Mouse (Mus musculus): ENCODE data around the gene Nlrx1. TPM values are rescaled to one million over a fixed set of nuclear protein-coding genes. Genes with fewer than 3 reads are reported as not detected.

Gene Nlrx1
- polyA plus RNA-seq, 1 experiment from 2014 or later: 3.0 TPM

DNA sequence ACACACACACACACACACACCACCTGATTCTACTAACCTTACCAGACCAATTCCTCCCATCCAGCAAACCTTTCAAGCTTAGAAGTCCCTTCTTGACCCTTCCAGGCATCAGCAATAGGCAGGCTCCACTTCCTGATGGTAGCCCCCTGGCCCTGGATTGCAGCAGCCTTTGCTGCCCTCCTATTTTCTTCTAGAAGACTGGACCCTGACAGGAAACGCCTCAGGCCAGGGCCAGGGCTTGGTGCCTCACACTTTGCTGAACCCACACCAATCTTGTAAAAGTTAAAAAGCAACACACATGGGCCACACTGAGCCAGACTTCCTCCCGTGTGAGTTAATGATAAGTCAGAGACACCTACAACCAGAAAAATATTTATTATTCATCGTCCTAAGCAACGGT is 31.3 kb downstream of the Nlrx1 start:
- H3K36me3 ChIP-seq (ENCODE audit: control insufficient read depth, insufficient read depth, low read length): no peaks in the 10 kb centered on the region
- no peak overlapping the region for H3K27ac ChIP-seq (replicated peaks; ENCODE audit: low read depth, low read length)
- peaks cover 3% of the 10 kb centered on the region; the same call in 1 of the 2 replicates for H3K4me1 ChIP-seq (ENCODE audit: control insufficient read depth, insufficient read depth, low read length)
- H3K9me3 ChIP-seq (ENCODE audit: control insufficient read depth, low read length): no peaks in the 10 kb centered on the region
- DNase-seq (ENCODE audit: low spot score) (peak; percentile 34), ATAC-seq (ENCODE audit: insufficient number of reproducible peaks, low FRiP score, low TSS enrichment, low read depth) (no peak)
- H3K27me3 ChIP-seq (ENCODE audit: control insufficient read depth, insufficient read depth, low read length): no peaks in the 10 kb centered on the region
- WGBS: 66% methylated on average over 4 of the region's 4 CpGs
- H3K4me3 ChIP-seq (ENCODE audit: low read depth, low read length): no peak overlapping the region
- no peak overlapping the region for H3K9ac ChIP-seq (ENCODE audit: low read length)
- no peak overlapping the region for H3K4me2 ChIP-seq (ENCODE audit: low read depth, severe bottlenecking)

DNA sequence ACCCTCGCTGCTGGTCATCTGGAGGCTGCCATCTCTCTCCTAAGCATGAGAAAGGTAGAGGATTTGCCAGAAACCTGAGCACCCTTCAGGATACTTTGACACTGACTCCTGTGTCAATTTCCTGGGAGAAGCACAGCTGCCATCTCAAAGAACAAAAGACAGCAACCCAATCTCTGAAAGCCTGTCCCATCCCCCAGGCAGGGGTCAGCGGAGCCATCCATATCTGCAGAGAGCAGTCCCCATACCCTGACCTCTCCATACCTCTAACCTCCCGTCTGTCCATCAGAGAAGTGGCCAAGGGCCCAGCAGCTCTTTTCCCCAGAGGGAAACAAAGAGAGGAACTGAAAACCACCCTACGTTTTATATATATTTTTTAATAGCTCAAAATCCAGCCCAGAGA is 31.8 kb downstream of the Nlrx1 start:
- no peaks in the 10 kb centered on the region for H3K36me3 ChIP-seq (ENCODE audit: control insufficient read depth, insufficient read depth, low read length)
- no peak overlapping the region for H3K27ac ChIP-seq (replicated peaks; ENCODE audit: low read depth, low read length)
- no peak overlapping the region for H3K9ac ChIP-seq (ENCODE audit: low read length)
- DNase-seq (ENCODE audit: low spot score): no peak
- no peaks in the 10 kb centered on the region for H3K9me3 ChIP-seq (ENCODE audit: control insufficient read depth, low read length)
- ATAC-seq (ENCODE audit: insufficient number of reproducible peaks, low FRiP score, low TSS enrichment, low read depth): no peak
- H3K4me2 ChIP-seq (ENCODE audit: low read depth, severe bottlenecking): no peak overlapping the region
- peaks cover 7% of the 10 kb centered on the region; the same call in 1 of the 2 replicates for H3K4me1 ChIP-seq (ENCODE audit: control insufficient read depth, insufficient read depth, low read length)
- no peaks in the 10 kb centered on the region for H3K27me3 ChIP-seq (ENCODE audit: control insufficient read depth, insufficient read depth, low read length)
- WGBS: 73% methylated on average over 4 of the region's 4 CpGs
- H3K4me3 ChIP-seq (ENCODE audit: low read depth, low read length): no peak overlapping the region

GRCm38 (mm10) chr9:44234479-44235427 is 33.6 kb downstream of the Nlrx1 start:
- Histone ChIP-seq H3K4me1 (ENCODE audit: control insufficient read depth, insufficient read depth, low read length) (peaks cover 7% of the 10 kb centered on the region; the same call in 1 of the 2 replicates), H3K9ac (ENCODE audit: low read length) (no peak overlapping the region; the same call in 1 of the 2 replicates), H3K27me3 (ENCODE audit: control insufficient read depth, insufficient read depth, low read length) (no peaks in the 10 kb centered on the region), H3K27ac (replicated peaks; ENCODE audit: low read depth, low read length) (no peak overlapping the region), H3K4me3 (ENCODE audit: low read depth, low read length) (0 out of 2 replicates have a peak overlapping the region, but pooled peaks have one; percentile 85), H3K9me3 (ENCODE audit: control insufficient read depth, low read length) (no peaks in the 10 kb centered on the region), H3K4me2 (ENCODE audit: low read depth, severe bottlenecking) (peak overlapping the region; percentile 52), H3K36me3 (ENCODE audit: control insufficient read depth, insufficient read depth, low read length) (no peaks in the 10 kb centered on the region)
- no peak for ATAC-seq (ENCODE audit: insufficient number of reproducible peaks, low FRiP score, low TSS enrichment, low read depth)
- WGBS: 28% methylated on average over 19 of the region's 19 CpGs
- peak; percentile 54 for DNase-seq (ENCODE audit: low spot score)

- no peaks in the 10 kb centered on the region for H3K36me3 ChIP-seq (ENCODE audit: control insufficient read depth, insufficient read depth, low read length)
- H3K4me1 ChIP-seq (ENCODE audit: control insufficient read depth, insufficient read depth, low read length): peaks cover 7% of the 10 kb centered on the region; the same call in 1 of the 2 replicates
- DNase-seq (ENCODE audit: low spot score) (peak; percentile 100), ATAC-seq (ENCODE audit: insufficient number of reproducible peaks, low FRiP score, low TSS enrichment, low read depth) (peak; percentile 94)
- H3K27ac ChIP-seq (replicated peaks; ENCODE audit: low read depth, low read length): peak within 1 kb of the TSS; percentile 86
- peak within 1 kb of the TSS; percentile 52 for H3K4me2 ChIP-seq (ENCODE audit: low read depth, severe bottlenecking)
- no peaks in the 10 kb centered on the region for H3K9me3 ChIP-seq (ENCODE audit: control insufficient read depth, low read length)
- peak within 1 kb of the TSS; percentile 85 for H3K4me3 ChIP-seq (ENCODE audit: low read depth, low read length)
- H3K9ac ChIP-seq (ENCODE audit: low read length): peak within 1 kb of the TSS; percentile 91
- no peaks in the 10 kb centered on the region for H3K27me3 ChIP-seq (ENCODE audit: control insufficient read depth, insufficient read depth, low read length)
- WGBS: under 1% methylated on average over 67 of the region's 76 CpGs
These were observed 34.5 kb downstream of the Nlrx1 start, which contains the start of gene Cbl for GRCm38 (mm10) chr9:44233802-44234478. TSS of gene Cbl (minus strand) at chr9:44234049.

DNA sequence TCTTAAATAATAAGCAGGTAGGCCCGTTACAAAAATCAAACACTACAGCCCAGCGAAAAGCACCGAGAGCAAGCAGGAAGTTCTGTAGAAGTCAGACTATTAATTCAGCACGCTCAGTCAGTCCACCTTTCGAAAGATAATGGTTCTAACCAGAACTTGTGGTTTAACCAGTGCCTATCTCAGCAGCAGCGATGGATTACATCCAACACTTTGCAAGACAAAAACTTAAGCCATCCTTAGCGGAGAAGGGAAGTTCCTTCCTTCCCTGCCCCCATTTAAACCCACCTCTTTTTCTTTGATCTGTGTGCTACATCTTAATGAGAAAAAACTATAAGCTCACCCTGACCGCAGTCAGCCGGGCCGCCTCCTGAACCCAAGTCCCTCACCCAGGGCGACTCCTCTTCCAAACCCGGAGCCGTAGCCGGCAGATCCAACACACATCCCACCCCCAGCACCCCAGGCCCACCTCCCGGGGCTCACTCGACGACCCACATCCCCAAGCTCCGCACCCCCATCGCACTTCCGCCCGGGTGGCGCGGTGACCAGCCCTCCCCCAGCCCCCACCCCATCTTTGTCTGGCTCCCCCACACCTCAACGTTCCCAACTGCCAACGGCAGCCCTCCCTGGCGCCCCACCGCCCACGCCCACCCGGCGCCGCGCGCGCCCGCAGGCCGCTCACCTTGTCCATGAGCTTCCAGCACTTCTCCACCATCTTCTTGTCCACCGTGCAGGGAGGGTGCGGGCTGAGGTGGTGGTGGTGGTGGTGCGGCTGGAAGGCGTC is 35.2 kb downstream of the Nlrx1 start:
- H3K4me2 ChIP-seq (ENCODE audit: low read depth, severe bottlenecking): peak overlapping the region; percentile 52
- H3K9ac ChIP-seq (ENCODE audit: low read length): peak overlapping the region; percentile 91
- peaks cover 7% of the 10 kb centered on the region; the same call in 1 of the 2 replicates for H3K4me1 ChIP-seq (ENCODE audit: control insufficient read depth, insufficient read depth, low read length)
- peak overlapping the region; percentile 85 for H3K4me3 ChIP-seq (ENCODE audit: low read depth, low read length)
- H3K36me3 ChIP-seq (ENCODE audit: control insufficient read depth, insufficient read depth, low read length): no peaks in the 10 kb centered on the region
- H3K27me3 ChIP-seq (ENCODE audit: control insufficient read depth, insufficient read depth, low read length): no peaks in the 10 kb centered on the region
- WGBS: under 1% methylated on average over 40 of the region's 40 CpGs
- DNase-seq (ENCODE audit: low spot score): no peak
- H3K27ac ChIP-seq (replicated peaks; ENCODE audit: low read depth, low read length): peak overlapping the region; percentile 86
- peak; percentile 73 for ATAC-seq (ENCODE audit: insufficient number of reproducible peaks, low FRiP score, low TSS enrichment, low read depth)
- H3K9me3 ChIP-seq (ENCODE audit: control insufficient read depth, low read length): no peaks in the 10 kb centered on the region

DNA sequence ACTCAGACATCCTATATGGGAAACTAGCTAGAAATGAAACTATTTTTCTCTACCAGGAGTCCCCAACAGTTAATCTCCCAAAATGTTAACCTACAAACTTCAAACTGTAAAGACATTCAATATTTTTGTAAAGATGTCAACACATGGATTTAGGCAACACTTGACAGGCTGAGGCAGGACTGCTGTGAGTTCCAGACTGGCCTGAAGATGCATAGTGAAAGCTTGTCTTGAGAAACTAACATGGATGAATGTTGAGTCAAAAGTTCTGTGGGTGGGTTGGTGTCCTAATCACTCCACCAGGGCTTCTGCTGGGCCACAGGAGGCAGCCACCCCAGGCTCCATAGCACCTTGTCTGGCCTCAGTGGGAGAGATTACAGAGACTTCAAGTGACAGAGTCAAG is 36.8 kb downstream of the Nlrx1 start:
- peaks cover 7% of the 10 kb centered on the region; the same call in 1 of the 2 replicates for H3K4me1 ChIP-seq (ENCODE audit: control insufficient read depth, insufficient read depth, low read length)
- no peak overlapping the region for H3K4me2 ChIP-seq (ENCODE audit: low read depth, severe bottlenecking)
- no peak overlapping the region for H3K9ac ChIP-seq (ENCODE audit: low read length)
- no peaks in the 10 kb centered on the region for H3K36me3 ChIP-seq (ENCODE audit: control insufficient read depth, insufficient read depth, low read length)
- no peak overlapping the region for H3K27ac ChIP-seq (replicated peaks; ENCODE audit: low read depth, low read length)
- no peaks in the 10 kb centered on the region for H3K9me3 ChIP-seq (ENCODE audit: control insufficient read depth, low read length)
- ATAC-seq (ENCODE audit: insufficient number of reproducible peaks, low FRiP score, low TSS enrichment, low read depth) (no peak), DNase-seq (ENCODE audit: low spot score) (no peak)
- no peaks in the 10 kb centered on the region for H3K27me3 ChIP-seq (ENCODE audit: control insufficient read depth, insufficient read depth, low read length)
- no peak overlapping the region for H3K4me3 ChIP-seq (ENCODE audit: low read depth, low read length)

- Histone ChIP-seq H3K9ac (ENCODE audit: low read length) (no peak overlapping the region; the same call in 1 of the 2 replicates), H3K9me3 (ENCODE audit: control insufficient read depth, low read length) (no peaks in the 10 kb centered on the region), H3K36me3 (ENCODE audit: control insufficient read depth, insufficient read depth, low read length) (no peaks in the 10 kb centered on the region; the same call in none of the 2 replicates), H3K4me1 (ENCODE audit: control insufficient read depth, insufficient read depth, low read length) (peaks cover 2% of the 10 kb centered on the region; the same call in 1 of the 2 replicates), H3K27me3 (ENCODE audit: control insufficient read depth, insufficient read depth, low read length) (no peaks in the 10 kb centered on the region), H3K27ac (replicated peaks; ENCODE audit: low read depth, low read length) (no peak overlapping the region), H3K4me3 (ENCODE audit: low read depth, low read length) (no peak overlapping the region), H3K4me2 (ENCODE audit: low read depth, severe bottlenecking) (no peak overlapping the region)
- ATAC-seq (ENCODE audit: insufficient number of reproducible peaks, low FRiP score, low TSS enrichment, low read depth) (no peak), DNase-seq (ENCODE audit: low spot score) (no peak)
- WGBS: 77% methylated on average over 6 of the region's 6 CpGs
These were observed 42.4 kb downstream of the Nlrx1 start for GRCm38 (mm10) chr9:44225993-44226392.

DNA sequence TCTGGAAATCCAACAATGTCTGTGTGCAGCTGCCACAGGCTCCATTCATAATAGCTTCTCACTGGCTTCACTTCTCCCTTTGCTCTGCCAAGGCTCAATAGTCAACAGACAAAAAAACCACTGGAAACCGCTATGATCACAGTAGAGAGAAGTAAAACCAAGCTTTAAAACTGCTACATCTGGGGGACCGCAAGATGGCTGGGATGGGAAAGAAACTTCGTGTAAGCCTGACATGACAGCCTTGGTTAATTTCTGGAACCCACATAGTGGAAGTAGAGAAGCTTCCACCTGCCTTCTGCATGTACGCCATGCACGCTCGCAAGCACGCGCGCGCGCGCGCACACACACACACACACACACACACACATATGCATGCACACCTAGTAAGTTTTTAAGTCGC is 54.9 kb downstream of the Nlrx1 start:
- no peak overlapping the region for H3K27ac ChIP-seq (replicated peaks; ENCODE audit: low read depth, low read length)
- no peak overlapping the region for H3K9ac ChIP-seq (ENCODE audit: low read length)
- no peak for ATAC-seq (ENCODE audit: insufficient number of reproducible peaks, low FRiP score, low TSS enrichment, low read depth)
- H3K36me3 ChIP-seq (ENCODE audit: control insufficient read depth, insufficient read depth, low read length): peaks cover 2% of the 10 kb centered on the region; the same call in 1 of the 2 replicates
- H3K4me3 ChIP-seq (ENCODE audit: low read depth, low read length): no peak overlapping the region
- no peaks in the 10 kb centered on the region for H3K27me3 ChIP-seq (ENCODE audit: control insufficient read depth, insufficient read depth, low read length)
- no peak for DNase-seq (ENCODE audit: low spot score)
- H3K4me1 ChIP-seq (ENCODE audit: control insufficient read depth, insufficient read depth, low read length): no peaks in the 10 kb centered on the region
- H3K9me3 ChIP-seq (ENCODE audit: control insufficient read depth, low read length): no peaks in the 10 kb centered on the region; the same call in 1 of the 2 replicates
- 98% methylated on average over 14 of the region's 14 CpGs for WGBS
- no peak overlapping the region for H3K4me2 ChIP-seq (ENCODE audit: low read depth, severe bottlenecking)

Measured in limb, embryonic 11.5 days (tissue).